Mouse (Mus musculus): ENCODE measurements around the gene Phf3.

- TF ChIP-seq POLR2A (IDR thresholded peaks at IDR 0.05; ENCODE audit: low read depth, low read length) (no peak), CTCF (IDR thresholded peaks at IDR 0.05; ENCODE audit: borderline replicate concordance, insufficient read depth, low read length) (no peak)
Measured at GRCm38 (mm10) chr1:30801911-30802310, 71.8 kb downstream of the Phf3 start.
